Mouse (Mus musculus) lung, postnatal 14 days (tissue): ENCODE data around the gene Isoc2b.
"Not testable (repeated sequence)": the region's sequence is repeated elsewhere in the genome, so short reads cannot be mapped to it uniquely, and the experiment has no call there.

ENCODE experiments used
- DNase-seq: peaks from one replicate; pipeline ENCODE4 v3.0.0; 2021

Gene Isoc2b

DNA sequence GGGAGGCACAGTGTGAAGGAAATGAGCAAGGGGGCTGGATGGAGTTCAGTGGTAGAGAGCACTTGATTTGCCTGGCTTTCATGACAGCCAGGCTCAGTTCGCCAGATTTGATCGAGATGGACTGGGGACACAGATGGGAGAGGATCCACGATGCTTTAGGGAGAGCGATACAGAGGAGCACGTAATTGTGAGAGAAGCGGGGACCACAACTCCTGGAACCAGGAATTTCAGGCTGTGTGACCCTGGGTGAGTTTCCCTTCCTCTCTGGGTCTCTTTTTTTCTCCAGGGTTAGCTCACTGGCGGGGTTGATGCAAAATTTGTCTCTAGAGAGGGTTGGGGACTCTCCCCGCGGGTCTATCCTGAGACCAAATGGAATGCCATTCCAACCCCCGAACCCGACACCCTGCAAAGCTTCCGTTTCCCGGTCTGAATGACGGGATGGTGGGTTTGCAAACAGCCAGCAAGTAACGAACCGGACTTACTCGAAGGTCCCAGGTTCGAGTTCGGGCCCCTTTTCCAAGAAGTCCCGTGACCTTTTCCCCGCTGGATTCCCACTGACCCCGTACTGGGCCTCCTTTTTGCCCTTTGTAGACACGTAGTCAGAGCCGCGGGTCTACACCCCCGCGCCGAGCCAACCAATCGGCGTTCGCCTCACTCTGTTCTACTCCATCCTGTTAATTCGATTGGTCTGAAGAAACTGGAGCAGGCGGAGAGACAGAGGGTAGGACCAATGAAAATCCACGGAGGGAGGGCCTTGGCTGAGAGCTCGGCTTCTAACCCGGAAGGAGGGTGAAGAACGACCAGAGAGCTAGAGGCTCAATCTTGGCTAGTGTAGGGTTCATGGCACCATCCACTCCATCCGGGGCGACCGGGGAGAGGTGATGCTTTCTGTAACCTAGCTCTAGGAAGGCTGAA is 4.2 kb downstream of the Isoc2b start:
- peak; percentile 96 for DNase-seq

DNA sequence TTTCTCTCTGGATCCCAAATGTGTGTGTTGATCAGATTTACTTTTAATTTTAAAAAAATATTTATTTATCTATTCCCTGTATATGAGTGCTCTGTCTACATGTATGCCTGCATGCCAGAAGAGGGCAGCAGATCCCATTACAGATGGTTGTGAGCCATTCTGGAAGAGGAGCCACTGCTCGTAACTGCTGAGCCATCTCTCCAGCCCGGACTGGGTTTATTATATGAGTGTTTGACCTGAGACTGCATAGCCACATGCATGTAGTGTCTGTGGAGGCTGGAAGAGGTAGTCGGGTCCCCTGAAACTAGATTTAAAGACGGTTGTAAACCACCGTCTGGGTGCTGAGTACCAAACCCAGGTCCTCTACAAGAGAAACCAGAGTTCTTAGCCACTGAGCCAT is 5.0 kb downstream of the Isoc2b start:
- DNase-seq: peak; percentile 43

DNA sequence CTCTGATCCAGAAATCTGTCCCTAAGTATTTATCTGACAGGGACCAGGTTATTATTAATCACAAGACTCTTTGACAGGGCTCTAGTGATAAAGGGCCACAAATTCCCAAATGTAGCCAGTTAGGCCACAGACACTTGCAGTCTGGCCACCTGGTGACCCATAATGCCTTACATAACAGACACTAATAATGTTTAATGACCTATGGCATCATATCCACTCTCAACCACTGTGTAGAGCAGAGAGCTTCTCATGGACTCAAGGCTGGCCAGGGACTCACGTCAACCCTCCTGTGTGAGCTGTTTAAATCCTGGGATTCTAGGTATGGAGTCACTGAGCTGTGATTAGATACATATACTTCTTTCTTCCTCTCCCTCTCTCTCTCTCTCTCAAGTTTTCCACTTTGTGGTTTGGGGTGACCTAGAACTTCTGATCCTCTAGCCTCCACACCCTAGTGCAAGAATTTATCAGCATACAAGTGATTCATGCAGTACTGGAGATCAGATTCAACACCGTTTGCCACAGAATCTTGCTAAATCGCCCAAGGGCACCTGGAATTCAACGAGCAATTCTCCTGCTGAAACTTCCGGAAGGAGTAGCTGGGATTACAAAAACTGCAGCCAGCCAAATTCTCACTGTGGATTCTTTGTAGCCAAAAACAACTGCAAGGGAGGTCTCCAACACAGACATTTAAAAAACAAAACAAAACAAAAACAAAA is 5.8 kb downstream of the Isoc2b start:
- no peak for DNase-seq

DNA sequence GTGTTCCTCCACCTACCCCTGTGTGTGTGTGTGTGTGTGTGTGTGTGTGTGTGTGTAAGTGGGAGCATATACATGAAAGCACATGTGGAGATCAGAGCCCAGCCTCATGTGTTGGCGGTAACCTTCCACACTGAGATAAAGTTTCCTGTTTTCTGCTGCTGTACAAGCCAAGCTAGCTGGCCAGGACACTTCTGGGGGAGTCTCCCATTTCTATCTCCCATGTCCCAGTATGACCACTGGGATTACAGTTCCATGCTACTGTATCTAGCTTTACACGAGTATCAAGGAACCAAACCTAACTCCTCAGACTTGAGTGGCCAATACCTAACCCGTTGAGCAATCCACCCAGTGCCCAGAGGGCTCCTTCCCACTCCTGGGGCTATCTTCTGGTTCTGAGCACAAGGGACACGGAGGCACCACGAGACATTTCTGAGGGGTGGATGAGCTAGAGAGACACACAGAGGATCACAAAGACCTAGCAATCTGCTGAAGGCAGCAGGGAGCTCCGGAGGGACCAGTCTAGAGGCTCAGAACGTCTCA is 6.4 kb downstream of the Isoc2b start:
- DNase-seq: no peak

DNA sequence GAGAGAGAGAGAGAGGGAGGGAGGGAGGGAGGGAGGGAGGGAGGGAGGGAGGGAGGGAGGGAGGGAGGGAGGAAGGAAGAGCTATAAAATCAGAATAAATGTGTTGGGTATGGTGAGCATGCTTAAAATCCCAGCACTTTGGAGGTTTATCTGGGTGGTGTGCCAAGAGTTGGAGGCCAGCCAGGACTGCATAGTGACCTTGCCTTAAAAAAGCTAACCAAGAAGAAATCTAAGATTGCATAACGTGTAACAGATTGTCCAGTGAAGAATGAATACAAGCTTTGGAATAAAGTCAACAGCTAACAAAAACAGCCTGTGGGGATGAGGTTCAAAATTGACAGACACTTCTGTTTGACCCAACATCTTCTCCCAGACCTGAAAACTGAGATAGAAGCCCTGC is 7.0 kb downstream of the Isoc2b start:
- peak; percentile 88 for DNase-seq

DNA sequence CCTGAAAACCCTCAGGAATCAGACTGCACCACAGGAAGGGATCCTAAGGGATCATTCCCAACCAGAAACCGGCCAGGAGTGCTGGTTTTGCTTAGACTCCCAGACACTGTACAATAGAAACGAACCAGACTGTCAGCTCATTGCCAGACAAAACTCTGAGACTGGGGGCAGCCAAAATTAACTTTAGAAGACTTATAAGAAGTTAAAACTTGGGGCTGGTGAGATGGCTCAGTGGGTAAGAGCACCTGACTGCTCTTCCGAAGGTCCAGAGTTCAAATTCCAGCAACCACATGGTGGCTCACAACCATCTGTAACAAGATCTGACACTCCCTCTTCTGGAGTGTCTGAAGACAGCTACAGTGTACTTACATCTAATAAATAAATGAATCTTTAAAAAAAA is 9.1 kb downstream of the Isoc2b start:
- not testable (repeated sequence) for DNase-seq

DNA sequence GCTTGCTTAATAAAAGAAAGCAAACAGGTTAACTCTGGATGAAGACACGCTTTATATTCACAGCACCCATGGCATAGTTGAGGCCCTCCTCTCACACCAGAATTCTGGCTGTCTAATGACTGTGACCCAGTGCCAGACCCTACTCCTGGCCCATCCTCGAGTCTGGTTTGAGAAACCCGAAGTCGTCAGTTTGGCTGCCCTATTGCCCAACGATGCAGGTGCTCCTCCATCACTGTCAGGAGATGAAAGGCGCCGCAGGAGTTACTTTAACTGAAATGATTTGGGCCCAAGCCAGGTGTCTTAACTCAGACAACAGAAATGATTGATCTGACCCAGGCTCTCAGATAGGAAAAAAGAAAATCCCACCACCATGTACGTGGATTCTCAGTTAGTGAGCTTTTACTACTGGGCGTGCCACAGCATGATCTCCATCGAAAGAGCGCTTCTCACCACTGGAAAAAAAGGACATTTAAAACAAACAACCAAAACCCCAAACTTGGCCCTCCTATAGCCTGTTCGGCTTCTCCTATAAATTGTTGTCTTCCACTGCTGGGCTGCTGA is 10.6 kb downstream of the Isoc2b start:
- DNase-seq: no peak

DNA sequence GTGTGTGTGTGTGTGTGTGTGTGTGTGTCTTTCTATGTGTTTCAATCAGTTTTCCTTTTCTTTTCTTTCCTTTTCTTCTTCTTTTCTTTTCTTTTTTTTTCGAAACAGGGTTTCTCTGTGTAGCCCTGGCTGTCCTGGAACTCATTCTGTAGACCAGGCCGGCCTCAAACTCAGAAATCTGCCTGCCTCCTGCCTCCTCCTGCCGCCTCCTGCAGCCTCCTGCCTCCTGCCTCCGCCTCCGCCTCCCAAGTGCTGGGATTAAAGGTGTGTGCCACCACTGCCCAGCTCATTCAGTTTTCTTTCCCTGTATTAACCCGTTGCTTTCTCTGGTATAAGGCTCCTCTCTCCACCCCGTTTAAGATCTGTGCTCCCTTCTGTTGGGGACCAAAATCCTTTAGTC is 12.7 kb downstream of the Isoc2b start:
- no peak for DNase-seq

DNA sequence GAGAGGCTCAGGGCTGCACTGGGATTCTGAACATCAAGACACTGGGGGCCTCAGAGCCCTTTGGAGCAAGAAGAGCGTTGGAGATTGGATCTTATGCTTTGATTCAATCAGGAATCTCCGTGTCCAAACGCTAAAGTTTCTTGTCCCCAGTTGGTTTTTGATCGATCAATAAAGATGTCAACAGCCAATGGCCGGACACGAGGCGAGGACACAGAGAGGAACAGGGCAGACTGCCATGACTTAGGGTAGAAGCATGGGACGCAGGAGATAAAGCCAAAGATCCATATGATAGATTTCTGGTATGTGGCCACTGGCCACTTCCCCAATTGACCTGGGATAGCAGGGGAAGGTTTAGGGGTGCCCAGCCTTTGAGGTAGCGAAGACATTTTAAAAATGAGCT is 13.6 kb downstream of the Isoc2b start:
- DNase-seq: no peak

DNA sequence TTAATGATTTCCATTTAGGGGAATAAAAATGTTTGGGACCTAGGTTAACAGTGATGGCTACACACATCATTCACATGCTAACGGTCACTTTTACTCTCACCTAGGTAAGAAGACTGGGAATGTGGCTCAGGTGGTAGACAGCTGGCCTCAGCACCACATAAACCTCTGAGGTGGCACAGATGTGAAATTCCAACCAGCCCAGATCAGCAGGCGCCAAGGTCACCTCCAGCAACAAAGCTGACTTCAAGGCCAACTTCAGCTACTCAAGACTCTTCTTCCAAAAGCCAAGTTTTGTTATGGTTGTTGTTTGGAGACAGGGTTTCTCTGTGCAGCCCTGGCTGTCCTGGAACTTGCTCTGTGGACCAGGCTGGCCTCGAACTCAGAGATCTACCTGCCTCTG is 16.4 kb downstream of the Isoc2b start:
- no peak for DNase-seq

DNA sequence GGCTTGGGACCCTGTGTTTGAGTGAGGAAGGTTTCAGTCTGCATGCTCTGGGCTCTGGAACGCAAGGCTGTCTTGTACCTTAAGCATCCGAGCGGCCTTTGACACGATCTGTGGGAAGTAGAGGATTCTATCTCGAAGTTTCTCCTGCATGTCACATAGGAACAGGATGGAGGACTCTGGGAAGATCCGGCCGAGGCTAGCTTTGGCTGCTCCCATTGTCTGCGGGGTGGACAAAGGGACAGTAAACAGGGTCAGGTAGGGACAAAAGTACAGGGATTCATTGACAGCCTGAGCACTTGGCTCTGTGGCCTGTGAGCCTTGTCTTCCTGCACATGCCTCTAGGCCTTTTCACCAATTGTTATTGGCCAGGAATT is 18.8 kb downstream of the Isoc2b start:
- DNase-seq: no peak

DNA sequence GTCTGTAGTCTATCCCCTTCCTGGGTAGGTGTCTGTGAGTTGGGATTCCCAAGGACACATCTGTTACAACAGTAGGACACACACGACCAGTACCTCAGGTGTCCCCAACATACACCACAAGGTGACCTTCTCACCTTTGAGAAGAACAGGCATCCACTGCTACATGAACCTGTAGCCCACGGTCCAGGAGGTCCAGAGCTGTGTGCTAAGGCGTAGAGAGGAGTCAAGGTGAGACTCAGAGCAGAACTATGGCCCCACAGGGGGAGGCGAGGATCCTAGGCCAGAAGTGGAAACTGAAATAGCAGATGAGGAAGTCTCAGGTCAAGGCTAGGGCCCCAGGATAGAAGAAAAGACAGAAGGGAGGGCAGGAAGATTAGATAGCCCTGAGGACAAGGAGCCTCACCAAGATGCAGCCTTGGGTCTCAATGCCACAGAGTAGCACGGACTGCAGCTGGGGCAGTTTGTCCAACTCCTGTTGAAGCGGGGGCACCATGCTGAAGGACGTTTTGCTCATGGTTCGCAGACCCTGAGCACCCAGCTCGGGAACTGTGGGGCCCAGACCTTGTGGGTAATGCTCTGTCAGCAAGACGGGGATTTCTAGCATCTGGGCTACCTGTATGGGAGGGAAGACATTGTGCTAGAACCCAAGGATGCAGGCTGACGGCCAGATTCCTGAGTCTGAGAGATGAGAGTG is 19.3 kb downstream of the Isoc2b start:
- DNase-seq: no peak

DNA sequence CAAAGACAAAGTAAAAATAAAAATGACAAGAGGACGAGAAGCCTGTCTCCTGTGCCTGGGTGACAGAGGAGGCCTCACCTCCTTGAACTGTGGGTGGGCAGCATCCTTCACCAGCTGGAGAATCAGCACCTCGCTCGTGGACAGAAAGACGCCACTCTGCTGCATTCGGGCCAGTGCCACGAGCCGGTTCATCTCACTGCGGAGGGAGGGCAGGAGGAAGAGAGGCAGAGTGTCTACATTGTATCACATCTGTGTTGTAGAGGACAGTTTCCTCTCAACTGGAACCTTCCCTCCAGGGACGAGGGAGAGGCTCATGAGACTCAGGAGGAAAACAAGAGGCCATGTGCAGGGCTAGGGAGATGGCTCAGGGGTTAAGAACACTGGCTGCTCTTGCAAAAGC is 20.7 kb downstream of the Isoc2b start:
- no peak for DNase-seq

DNA sequence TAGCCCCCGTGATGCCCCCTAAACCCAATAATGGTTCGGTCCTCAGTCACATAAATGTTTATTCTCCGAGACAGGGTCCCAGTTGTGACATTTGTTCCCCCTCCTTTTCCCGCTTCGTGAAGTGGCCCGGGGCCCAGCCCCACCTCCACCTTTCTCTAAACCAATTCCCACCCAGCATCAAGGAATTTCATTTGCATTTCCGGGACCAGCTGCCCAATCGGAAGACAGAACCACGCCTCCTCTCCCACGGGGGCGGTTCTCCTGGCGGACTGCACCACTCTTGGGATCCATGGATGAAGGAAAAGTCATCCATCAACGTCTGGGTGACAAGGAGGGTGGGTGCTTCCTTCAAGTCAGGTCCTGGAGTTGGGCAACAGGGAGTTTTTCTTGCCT is 25.1 kb downstream of the Isoc2b start:
- DNase-seq: peak; percentile 63

DNA sequence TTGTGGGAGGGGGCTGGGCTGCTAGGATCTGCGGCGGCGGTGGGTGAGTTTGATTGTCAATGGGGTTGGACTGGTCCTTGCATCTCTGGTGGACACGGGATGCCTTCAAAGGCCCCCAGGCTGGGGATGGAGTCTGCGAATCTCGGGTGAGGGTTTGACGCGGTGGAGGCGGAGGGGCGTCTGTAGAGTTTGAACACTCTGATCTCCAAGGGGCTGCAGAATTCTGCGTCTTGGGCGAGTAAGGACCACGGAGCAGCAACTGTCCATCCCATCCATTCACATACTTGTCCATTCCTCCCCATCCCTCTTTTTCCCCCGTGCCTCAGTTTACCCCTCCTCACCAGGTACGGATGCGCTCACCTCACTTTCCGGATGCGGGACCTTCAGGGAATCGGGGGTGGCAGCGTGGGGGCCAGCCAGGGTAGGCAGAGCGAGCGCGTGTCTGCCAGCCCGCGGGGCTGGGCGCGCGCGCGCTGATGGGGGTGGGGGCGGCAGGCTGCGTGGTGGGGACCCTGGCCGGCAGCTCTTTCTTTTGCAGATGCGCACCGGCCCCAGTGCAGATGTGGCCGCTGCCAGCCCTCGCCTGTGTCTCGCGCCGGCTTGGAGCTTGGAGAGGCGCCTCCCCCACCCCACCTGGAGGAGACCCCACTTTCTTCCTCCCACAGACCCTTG is 25.7 kb downstream of the Isoc2b start, which contains the start of gene Shisa7:
Gene Shisa7 (minus strand): TSS at position 452 of the 672 bp plus-strand sequence.
- DNase-seq: no peak

DNA sequence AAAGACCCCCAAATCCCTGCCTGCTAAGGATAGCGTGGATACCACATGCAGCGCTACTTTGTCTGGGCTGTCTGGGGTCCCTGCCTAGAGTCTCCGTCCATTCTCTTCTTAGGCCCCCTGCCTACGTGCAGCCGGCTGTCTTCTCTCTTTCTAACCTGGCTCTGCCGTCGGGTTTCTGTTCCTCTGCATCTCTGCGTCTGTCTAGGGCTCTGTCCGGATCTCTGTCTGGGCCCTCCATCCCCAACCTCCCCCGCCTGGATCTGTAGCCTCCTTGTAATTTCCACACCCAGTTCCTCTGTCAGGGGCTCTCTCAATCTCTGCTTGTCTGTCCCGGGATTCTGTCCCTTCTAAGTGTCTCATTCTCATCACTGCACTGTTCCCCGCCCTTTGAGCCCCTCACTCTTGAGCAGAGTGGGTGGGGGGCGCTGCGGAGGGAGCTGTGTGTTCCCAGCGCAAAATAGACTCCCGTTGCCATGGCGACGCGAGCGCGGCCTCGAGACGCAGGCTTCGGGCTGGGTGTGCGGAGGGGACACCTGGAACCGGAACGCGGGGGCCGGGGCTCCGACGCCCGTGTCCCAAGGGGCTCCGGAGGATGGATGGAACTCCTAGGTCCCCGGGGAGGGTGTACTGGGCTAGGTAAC is 26.3 kb downstream of the Isoc2b start:
- DNase-seq: no peak

DNA sequence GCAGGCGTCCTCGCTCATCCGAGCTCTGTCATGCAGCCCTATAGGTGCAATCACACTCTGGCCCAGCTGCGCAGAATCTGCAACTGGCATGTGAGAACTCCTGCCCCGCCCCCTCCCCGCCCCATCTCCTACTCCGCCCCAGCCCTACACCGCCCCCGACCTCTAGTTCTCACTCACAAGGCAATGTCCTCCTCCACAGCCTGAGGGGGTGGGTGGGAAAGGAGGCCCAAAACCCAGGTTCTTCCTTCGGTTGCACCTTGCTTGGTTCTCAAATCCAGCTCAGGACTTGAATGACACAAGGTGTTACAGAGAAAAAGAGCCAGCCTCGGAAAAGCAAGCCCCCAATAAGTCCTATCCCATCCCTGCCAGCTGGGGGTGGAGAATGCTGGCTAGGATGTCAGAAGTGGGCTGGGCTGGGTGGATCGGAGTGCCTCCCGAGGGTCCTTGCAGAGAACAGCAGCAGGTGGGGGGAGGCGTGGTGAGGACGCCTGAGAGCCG is 27.4 kb downstream of the Isoc2b start:
- no peak for DNase-seq

DNA sequence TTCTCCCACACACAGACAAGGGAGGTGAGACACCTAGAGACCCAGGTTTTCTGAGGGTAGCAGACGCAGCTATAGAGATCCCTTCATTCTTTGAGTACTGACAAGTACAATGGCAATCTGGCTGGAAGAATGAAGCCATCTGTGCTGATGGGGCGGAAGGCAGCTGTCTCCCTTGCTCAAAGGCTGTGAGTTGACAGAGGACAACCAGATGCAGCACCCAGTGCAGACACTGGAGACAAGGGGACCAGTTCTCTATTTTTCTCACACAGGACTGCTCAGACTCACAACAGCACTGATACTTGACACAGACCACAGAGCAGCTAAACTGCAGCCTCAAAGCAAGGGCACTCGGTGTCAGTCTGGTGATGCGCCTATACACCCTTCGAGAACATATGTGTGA is 28.0 kb downstream of the Isoc2b start:
- no peak for DNase-seq

DNA sequence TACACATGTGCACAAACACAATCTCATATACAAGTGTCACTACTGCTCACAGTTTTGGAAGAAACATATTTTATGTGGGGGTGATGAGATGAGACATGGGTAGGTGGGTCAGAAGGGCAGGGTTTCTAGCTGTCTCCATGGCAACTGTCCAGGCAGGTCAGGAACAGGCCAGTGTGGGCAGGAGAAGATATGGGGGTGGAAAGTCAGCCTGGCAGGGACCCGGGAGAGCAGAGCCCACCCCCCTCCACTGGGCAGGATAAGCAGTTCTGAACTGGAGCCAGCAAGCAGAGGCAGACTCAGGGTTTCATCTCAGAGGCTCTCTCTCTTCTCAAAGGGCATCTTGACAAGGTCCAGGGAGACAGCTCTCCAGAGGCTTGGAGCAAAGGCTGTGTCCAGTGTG is 32.4 kb downstream of the Isoc2b start:
- no peak for DNase-seq

DNA sequence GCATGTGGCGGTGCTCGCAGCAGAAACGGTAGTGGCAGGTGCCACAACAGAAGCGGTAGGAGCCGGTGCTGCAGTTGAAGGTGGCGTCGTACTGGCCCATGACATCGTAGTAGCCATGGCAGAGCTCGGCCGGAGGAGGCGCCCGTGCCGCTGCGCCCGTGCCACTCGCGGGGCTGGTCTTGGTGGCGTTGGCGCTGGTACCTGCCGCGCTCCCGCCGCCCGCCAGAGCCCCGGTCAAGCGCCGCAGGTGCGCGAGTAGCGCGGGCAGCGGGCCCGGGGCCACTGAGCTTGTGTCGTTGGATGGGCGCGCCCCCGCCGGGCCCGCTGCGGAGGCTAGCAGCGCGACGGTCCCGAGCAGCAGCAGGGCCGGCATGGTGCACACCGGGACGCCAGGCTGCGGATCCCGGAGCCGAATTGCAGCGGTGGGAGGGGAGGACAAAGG is 33.7 kb downstream of the Isoc2b start:
- DNase-seq: peak; percentile 66

DNA sequence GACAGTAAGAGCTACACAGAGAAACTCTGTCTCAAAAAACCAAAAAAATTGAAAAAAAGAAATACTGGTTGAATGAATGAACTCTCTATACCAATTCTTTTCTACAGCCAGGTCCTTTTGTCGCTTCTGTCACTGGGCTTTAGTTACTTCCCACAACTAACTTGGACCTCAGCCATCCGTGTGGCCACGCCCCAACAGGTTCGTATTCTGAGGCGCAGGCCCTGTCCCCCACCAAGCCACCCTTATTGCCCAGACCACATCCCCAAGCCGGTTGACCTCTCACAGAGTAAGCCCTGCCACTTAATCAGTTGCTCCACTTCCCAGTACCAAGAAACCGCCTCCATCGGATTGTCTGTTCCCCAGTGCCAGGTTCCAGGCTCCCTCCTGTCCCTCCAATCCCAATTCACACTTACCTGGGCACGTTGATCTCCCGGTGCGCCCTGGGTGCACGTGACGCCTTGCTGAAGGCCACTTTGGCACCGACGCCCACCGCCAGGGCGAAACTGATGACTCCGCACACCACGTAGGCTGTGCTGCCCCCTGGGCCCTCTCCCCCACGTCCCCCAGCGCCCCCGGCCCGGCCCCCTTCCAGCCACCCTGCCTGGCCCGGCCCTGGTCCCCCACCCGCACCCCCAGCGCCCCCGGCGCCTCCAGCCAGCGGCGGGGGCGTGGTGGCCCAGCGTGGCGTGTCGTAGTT is 34.3 kb downstream of the Isoc2b start:
- peak; percentile 32 for DNase-seq
